Mouse (Mus musculus): Measurements from ENCODE around the gene Armc9. TPM values are rescaled to one million over a fixed set of nuclear protein-coding genes. Genes with fewer than 3 reads are reported as not detected.

Armc9 gene
- polyA plus RNA-seq, 1 experiment from 2014 or later = 39.7 TPM

DNA sequence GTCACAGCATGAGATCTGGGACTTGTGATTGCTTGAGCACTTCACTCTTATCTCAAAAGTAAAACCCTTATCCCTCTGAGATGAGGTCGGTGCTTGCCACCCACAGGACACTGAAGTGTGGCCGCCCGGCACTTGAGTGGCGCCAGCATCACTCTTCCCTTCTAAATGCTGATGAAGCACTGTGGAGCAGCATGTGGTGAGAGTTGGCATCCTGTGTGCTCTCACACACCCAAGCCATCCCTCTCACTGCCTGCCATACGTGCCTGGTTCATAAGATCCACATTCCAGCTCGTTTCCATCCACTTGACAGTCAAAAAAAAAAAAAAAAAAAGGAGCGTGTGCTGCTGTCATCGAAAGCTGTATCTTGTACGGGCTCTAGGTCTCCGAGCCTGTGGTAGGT, 80.5 kb downstream of the Armc9 start:
- Histone ChIP-seq H3K36me3 (replicated peaks) (no peaks in the 10 kb centered on the region), H3K9me3 (no peaks in the 10 kb centered on the region), H3K4me3 (no peak overlapping the region), H3K4me2 (no peak overlapping the region), H3K9ac (no peak overlapping the region), H3K27ac (no peak overlapping the region), H3K27me3 (replicated peaks) (no peaks in the 10 kb centered on the region), H3K4me1 (no peaks in the 10 kb centered on the region)
- ATAC-seq (replicated peaks) = no peak
- WGBS = 90% methylated on average over 10 of the region's 10 CpGs

DNA sequence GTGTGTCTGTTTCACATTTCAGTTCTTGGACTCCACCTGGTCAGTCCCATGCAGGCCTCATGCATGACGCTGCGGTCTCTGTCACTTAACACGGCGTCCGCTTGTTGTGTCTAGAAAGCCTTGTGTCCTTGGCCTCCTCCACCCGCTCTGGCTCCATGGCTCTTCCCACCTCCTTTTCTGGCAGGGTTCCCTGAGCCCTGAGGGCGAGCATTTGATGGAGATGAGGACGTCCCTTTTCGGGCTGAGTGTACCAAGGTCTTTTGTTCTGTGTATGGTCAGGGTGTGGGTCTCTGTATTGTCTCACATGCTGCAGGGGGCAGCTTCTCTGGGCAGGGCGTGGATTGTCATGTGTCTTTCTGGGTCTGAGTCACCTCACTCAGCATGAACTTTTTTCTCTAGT, 81.9 kb downstream of the Armc9 start:
- H3K4me1 ChIP-seq = no peaks in the 10 kb centered on the region
- H3K36me3 ChIP-seq (replicated peaks) = no peaks in the 10 kb centered on the region
- H3K9ac ChIP-seq = no peak overlapping the region
- no peaks in the 10 kb centered on the region for H3K27me3 ChIP-seq (replicated peaks)
- no peak overlapping the region for H3K27ac ChIP-seq
- no peak overlapping the region for H3K4me3 ChIP-seq
- no peak for ATAC-seq (replicated peaks)
- no peaks in the 10 kb centered on the region for H3K9me3 ChIP-seq
- H3K4me2 ChIP-seq = no peak overlapping the region
- WGBS = 74% methylated on average over 10 of the region's 10 CpGs

DNA sequence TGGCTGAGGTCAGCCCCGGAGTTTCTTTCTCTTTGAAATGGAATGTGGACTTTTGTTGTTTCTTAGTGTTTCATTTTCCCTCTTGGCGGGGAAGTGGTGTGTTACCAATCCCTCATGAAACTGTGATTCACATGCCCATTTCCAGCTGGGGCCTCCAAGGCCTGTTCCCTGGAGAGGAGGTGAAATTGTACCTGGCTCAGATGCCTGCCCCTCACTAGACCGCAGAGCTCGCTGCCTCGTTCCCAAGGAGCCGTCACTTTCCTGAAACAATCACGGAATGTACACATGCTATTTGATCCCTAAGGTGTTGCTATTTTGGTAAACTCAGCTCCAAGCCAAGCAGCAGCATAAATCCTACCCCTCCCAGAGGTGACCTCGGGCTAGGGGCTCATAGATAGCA, 84.4 kb downstream of the Armc9 start:
- H3K4me1 ChIP-seq = no peaks in the 10 kb centered on the region
- no peak overlapping the region for H3K4me3 ChIP-seq
- H3K9ac ChIP-seq = no peak overlapping the region
- no peaks in the 10 kb centered on the region for H3K36me3 ChIP-seq (replicated peaks)
- no peak overlapping the region for H3K27ac ChIP-seq
- 86% methylated on average over 8 of the region's 8 CpGs for WGBS
- no peak overlapping the region for H3K4me2 ChIP-seq
- no peaks in the 10 kb centered on the region for H3K27me3 ChIP-seq (replicated peaks)
- H3K9me3 ChIP-seq = no peaks in the 10 kb centered on the region
- ATAC-seq (replicated peaks) = no peak

DNA sequence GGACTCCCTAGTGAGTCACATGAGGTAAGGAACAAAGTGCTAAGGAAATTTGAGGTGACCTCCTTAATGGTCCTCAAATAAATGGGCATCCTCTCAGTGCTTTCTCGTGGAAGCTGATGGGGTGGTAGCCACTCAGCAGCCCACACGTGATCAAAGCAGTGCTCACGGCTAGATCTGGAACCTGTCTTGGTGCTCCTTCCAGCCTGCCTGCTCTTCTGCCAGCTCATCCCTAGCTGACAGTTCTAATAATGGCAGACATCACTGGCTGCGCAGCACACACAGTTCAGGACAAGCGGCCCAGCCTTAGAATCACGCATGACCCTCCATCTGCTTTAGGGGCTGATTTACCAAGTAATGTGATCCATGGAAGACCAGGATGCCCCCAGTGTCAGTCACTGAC, 85.3 kb downstream of the Armc9 start:
- no peak overlapping the region for H3K27ac ChIP-seq
- 87% methylated on average over 6 of the region's 6 CpGs for WGBS

DNA sequence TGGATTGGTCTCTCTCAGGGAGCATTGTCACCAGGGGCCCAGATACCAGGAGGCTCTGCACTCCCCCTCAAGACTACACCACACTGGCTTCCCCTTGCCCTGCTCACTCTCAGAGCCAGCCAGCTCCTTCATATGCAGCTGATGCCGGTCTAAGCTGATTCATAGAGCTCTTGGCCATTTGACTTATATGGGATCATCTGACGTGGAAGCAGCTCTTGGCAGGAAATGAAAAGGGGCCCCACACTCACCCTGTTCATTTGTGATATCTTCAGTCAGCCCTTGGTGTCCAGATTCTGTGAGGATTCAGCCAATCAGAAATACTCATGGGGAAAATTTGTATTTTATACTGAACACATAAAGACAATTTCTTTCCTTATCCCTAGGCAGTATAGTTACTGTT, 86.4 kb downstream of the Armc9 start:
- ATAC-seq (replicated peaks) = no peak
- H3K9ac ChIP-seq = no peak overlapping the region
- no peak overlapping the region for H3K4me2 ChIP-seq
- H3K4me3 ChIP-seq = no peak overlapping the region
- H3K27ac ChIP-seq = no peak overlapping the region
- H3K27me3 ChIP-seq (replicated peaks) = no peaks in the 10 kb centered on the region
- 0 out of 2 replicates have a peak, but pooled peaks cover 4% of the 10 kb centered on the region for H3K36me3 ChIP-seq (replicated peaks)
- H3K4me1 ChIP-seq = no peaks in the 10 kb centered on the region
- no peaks in the 10 kb centered on the region for H3K9me3 ChIP-seq
- 65% methylated on average over 2 of the region's 2 CpGs for WGBS

More for the DNA sequence above, 85.3 kb downstream of the Armc9 start:
- Histone ChIP-seq H3K4me2 (no peak overlapping the region), H3K9ac (no peak overlapping the region), H3K4me1 (no peaks in the 10 kb centered on the region), H3K36me3 (replicated peaks) (0 out of 2 replicates have a peak, but pooled peaks cover 4% of the 10 kb centered on the region), H3K27me3 (replicated peaks) (no peaks in the 10 kb centered on the region), H3K4me3 (no peak overlapping the region), H3K9me3 (no peaks in the 10 kb centered on the region)
- no peak for ATAC-seq (replicated peaks)

DNA sequence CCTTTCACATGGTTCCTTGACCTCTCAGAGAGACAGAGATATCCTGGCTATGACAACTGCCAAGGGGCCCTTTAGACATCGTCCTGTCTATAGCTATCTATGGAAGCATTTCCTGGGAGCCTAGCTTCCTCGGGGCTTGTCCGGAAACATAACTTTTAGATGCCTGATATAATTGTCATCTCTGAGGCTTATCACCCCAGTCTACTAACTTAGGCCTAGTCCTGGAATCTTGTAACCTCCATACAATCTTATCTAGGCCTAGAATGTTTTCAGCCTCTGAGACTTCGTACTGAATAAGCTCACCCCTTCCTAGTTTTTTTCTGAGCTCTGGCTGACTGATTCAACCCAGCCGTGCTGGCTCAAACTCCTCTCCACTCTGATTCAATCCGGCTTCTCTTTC, 88.9 kb downstream of the Armc9 start:
- H3K9me3 ChIP-seq = no peaks in the 10 kb centered on the region
- no peak overlapping the region for H3K9ac ChIP-seq
- H3K4me2 ChIP-seq = no peak overlapping the region
- no peaks in the 10 kb centered on the region for H3K4me1 ChIP-seq
- ATAC-seq (replicated peaks) = no peak
- no peak overlapping the region for H3K27ac ChIP-seq
- 0 out of 2 replicates have a peak, but pooled peaks cover 8% of the 10 kb centered on the region for H3K36me3 ChIP-seq (replicated peaks)
- 88% methylated on average over 6 of the region's 6 CpGs for WGBS
- H3K4me3 ChIP-seq = no peak overlapping the region
- H3K27me3 ChIP-seq (replicated peaks) = no peaks in the 10 kb centered on the region

DNA sequence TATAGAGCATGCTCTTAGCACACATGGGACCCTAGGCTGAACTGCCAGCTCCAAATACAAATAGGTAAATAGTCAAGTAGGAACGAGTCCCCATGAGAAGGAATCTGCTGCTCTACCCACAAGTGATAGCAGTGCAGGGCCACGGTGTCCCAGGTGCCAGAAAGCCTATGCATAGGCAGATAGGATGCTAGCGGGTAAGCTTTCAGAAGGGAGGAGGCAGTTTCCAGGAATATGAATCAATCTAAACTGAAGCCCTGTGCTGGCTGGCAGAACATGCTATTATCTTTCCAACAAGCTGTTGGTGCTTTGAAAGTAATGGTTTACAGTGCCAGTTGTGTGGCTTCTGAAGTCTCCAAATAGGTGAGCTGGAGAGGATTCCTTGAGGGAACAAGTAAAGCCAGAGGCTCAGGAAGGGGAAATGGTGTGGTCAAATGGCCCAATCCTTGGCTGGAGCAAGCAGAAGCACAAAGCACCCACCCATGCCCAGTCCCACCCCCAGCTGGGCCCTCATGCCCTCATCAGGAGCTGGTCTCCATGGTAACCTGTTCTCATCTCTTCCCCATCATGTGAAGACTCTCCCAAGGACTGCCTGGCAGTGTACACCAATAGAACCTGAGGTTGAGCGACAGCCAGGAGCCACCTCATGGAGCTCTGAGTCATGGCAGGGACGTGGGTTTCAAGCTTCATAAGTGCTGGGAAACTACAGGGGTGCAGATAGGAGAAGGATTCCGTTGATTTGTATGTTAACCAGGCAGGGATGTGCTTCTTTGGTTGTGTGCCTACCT, 90.9 kb downstream of the Armc9 start:
- Histone ChIP-seq H3K9me3 (no peaks in the 10 kb centered on the region), H3K36me3 (replicated peaks) (peaks cover 12% of the 10 kb centered on the region; the same call in 1 of the 2 replicates), H3K4me2 (no peak overlapping the region), H3K4me3 (no peak overlapping the region), H3K4me1 (no peaks in the 10 kb centered on the region), H3K27ac (no peak overlapping the region), H3K9ac (no peak overlapping the region), H3K27me3 (replicated peaks) (no peaks in the 10 kb centered on the region)
- WGBS = 87% methylated on average over 6 of the region's 6 CpGs
- no peak for ATAC-seq (replicated peaks)

DNA sequence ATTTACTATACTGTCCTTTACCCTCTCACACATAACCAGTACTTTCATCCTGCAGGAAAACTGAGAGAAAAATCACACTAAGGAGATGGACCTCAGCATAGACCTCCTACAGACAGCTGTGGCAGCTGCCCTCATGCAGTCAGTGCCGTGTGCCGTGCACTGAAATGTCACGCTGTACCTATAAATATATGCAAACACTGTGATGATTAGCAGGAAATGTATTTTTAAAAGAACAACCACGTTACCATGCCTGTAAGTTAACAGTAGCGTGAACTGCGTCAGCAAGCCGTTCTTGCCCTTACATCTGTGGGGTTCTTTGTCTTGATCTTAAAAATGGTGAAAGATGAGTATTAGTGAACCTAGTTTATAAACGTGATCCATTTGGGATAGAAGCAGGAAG, 98.8 kb downstream of the Armc9 start:
- ATAC-seq (replicated peaks) = no peak
- H3K9ac ChIP-seq = no peak overlapping the region
- H3K4me3 ChIP-seq = no peak overlapping the region
- no peak overlapping the region for H3K27ac ChIP-seq
- no peak overlapping the region for H3K4me2 ChIP-seq
- H3K9me3 ChIP-seq = no peaks in the 10 kb centered on the region
- no peaks in the 10 kb centered on the region for H3K4me1 ChIP-seq
- no peaks in the 10 kb centered on the region for H3K27me3 ChIP-seq (replicated peaks)
- WGBS = 93% methylated on average over 8 of the region's 8 CpGs
- peaks cover 4% of the 10 kb centered on the region; the same call in 1 of the 2 replicates for H3K36me3 ChIP-seq (replicated peaks)

DNA sequence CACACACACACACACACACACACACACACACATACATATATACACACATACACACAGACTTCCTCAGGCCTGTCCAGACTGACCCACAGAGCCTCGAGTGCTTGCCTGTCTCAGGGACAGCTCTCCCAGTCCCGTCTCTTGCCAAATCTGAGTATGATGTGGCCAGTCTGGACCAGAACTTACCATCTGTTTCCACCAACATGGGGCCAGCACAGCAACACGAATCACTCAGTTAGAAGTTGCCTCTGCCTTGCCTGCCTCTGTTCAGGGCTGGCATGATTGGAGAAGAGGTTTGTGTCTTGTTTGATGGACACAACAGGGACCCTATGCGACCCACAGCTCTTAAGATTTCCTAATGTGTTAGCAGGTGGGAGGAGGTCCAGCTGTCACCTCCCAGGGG, 101.7 kb downstream of the Armc9 start:
- no peaks in the 10 kb centered on the region for H3K4me1 ChIP-seq
- no peak overlapping the region for H3K9ac ChIP-seq
- no peak for ATAC-seq (replicated peaks)
- no peaks in the 10 kb centered on the region for H3K36me3 ChIP-seq (replicated peaks)
- H3K9me3 ChIP-seq = no peaks in the 10 kb centered on the region
- H3K27me3 ChIP-seq (replicated peaks) = no peaks in the 10 kb centered on the region
- 77% methylated on average over 4 of the region's 4 CpGs for WGBS
- H3K4me3 ChIP-seq = no peak overlapping the region
- no peak overlapping the region for H3K4me2 ChIP-seq
- H3K27ac ChIP-seq = no peak overlapping the region

DNA sequence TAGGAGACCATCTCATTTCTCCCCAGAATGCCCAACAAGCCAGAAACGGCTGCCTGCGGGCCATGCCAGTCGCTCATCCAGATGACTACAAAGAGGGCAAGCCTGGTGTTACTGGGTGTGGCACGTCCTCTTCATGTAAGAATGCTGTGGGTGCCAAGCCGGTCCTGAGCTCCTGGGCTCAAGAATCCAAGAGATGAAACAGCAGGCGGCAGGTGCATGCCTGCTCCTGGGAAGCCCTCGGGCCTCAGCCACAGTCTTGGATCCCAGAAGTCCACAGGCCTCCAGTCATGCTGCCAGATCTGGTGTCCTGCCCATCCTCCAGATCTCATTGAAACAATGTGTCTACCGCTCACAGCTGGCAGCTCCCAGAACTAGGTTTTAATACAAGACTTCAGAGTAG, 102.6 kb downstream of the Armc9 start:
- Histone ChIP-seq H3K9me3 (no peaks in the 10 kb centered on the region), H3K4me1 (no peaks in the 10 kb centered on the region), H3K9ac (no peak overlapping the region), H3K27me3 (replicated peaks) (no peaks in the 10 kb centered on the region), H3K27ac (no peak overlapping the region), H3K36me3 (replicated peaks) (no peaks in the 10 kb centered on the region), H3K4me2 (no peak overlapping the region), H3K4me3 (no peak overlapping the region)
- ATAC-seq (replicated peaks) = no peak
- WGBS = 94% methylated on average over 8 of the region's 8 CpGs

DNA sequence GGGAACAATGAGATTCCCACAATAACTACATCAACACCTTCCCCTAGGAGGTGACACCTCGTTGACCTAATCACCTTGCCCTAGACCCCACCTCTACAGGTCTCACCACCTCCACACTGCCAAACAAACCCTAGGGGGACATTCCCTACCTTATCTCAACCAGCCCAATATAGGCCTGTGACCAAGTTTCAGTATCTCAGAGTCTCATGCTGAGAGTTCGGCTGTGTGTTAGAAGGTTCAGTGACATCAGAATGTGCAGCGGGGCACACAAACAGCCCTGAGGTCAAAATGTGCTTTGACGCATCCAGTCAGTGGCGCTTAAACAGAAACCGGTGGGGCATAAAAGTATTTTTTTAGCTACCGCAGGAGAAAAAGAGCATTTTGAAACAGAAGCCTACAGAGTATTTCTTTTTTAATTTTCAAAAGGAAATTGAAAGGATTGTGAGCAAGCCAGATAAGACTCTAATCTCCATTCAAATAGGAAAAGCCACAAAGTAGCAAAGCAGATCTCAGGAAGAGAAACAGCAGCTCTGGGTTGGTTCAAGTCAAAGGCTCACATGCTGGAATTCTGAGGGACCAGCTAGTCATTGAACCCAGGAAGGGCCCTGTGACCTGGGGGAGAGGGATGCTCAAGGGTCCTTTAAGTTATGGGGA, 103.7 kb downstream of the Armc9 start:
- H3K4me3 ChIP-seq = no peak overlapping the region
- no peaks in the 10 kb centered on the region for H3K27me3 ChIP-seq (replicated peaks)
- ATAC-seq (replicated peaks) = no peak
- WGBS = 63% methylated on average over 7 of the region's 7 CpGs
- H3K9me3 ChIP-seq = no peaks in the 10 kb centered on the region
- H3K9ac ChIP-seq = no peak overlapping the region
- no peaks in the 10 kb centered on the region for H3K36me3 ChIP-seq (replicated peaks)
- H3K27ac ChIP-seq = 0 out of 2 replicates have a peak overlapping the region, but pooled peaks have one; percentile 8
- no peak overlapping the region for H3K4me2 ChIP-seq
- H3K4me1 ChIP-seq = no peaks in the 10 kb centered on the region

DNA sequence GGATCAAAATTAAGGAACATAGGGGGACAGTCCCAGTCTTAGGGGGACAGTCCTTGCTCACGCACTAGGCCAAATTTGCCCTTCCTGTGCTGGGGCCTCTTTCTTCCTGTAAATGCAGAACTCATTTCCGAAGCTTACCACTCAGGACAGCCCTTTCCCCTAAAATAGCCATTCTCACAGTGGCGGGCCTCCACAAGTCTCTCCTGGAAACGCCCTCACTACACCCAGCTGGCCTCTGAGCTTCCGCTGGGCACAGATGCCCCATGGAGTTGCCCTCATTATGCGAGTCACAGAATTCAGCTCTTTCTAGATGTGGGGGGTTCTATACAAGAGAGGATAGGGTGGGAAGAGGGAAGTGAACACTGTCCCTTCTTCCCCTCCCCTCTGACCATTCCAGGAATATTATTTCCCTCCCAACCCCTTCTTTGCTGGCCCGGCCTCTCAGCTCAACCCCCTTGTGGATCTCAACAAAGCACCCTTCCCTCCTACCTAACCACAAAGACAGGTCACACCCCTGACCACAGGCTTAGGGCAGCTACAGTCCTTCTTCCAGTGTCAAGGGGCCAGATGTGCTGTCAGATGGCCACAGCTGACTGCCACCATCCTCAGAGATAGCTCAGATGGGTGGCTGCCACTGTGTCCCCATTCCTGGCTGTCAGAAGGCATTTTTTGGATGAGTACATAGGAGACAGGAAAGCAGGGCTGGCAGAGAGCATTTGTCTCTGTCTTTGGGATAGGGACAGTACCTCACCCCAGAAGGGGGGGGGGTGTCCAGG, 109.2 kb downstream of the Armc9 start:
- no peak overlapping the region for H3K4me3 ChIP-seq
- no peak for ATAC-seq (replicated peaks)
- no peaks in the 10 kb centered on the region for H3K9me3 ChIP-seq
- H3K36me3 ChIP-seq (replicated peaks) = no peaks in the 10 kb centered on the region
- H3K4me2 ChIP-seq = no peak overlapping the region
- H3K27me3 ChIP-seq (replicated peaks) = no peaks in the 10 kb centered on the region
- H3K27ac ChIP-seq = no peak overlapping the region
- H3K4me1 ChIP-seq = no peaks in the 10 kb centered on the region
- no peak overlapping the region for H3K9ac ChIP-seq
- WGBS = 71% methylated on average over 7 of the region's 7 CpGs
